Mouse (Mus musculus) cerebellum, adult 2 months (tissue): ENCODE results near the gene Nop58.

Experiments used
- CTCF ChIP-seq: fragments of 200-500 bp; IDR thresholded peaks from 2 replicates; pipeline ENCODE4 v1.5.1; 2011; ENCODE audit warnings: low read depth, mild to moderate bottlenecking, control low read depth, low read length, moderate library complexity, borderline replicate concordance; ENCODE audit not compliant: insufficient read depth
- POLR2A ChIP-seq: fragments of 200-500 bp; IDR thresholded peaks from 2 replicates; pipeline ENCODE4 v1.6.1; 2011; ENCODE audit warnings: low read length, control low read depth, borderline replicate concordance; ENCODE audit not compliant: insufficient read depth

- no peak for TF ChIP-seq CTCF
- TF ChIP-seq POLR2A, result no peak
These were observed 33.5 kb upstream of the Nop58 start for GRCm38 (mm10) chr1:59651201-59651819.
